Mouse (Mus musculus) limb, embryonic 12.5 days (tissue): ENCODE data around the gene Pdia3. TPM values are rescaled to one million over a fixed set of nuclear protein-coding genes. Genes with fewer than 3 reads are reported as not detected.
"Not testable (repeated sequence)": the region's sequence is repeated elsewhere in the genome, so short reads cannot be mapped to it uniquely, and the experiment has no call there.

Experiments
- ATAC-seq: fragments of 200-750 bp; cut with Nextera tagmentation; 2 replicates; pipeline ENCODE4 v1.8.0; 2017; ENCODE audit warnings: low read depth, moderate TSS enrichment; ENCODE audit not compliant: insufficient number of reproducible peaks, insufficient read depth, low FRiP score, low TSS enrichment
- H3K27ac ChIP-seq: fragments of 300-500 bp; sonication (generic); 2 replicates; pipeline ENCODE4 v1.5.1; 2016; ENCODE audit warnings: mild to moderate bottlenecking, moderate library complexity
- H3K27me3 ChIP-seq: fragments of 300-500 bp; sonication (generic); 2 replicates; pipeline ENCODE4 v1.6.1; 2016; ENCODE audit warnings: mild to moderate bottlenecking, moderate library complexity
- H3K36me3 ChIP-seq: fragments of 300-500 bp; sonication (generic); 2 replicates; pipeline ENCODE4 v1.6.1; 2016; ENCODE audit warnings: mild to moderate bottlenecking, moderate library complexity
- H3K4me1 ChIP-seq: fragments of 300-500 bp; sonication (generic); replicated peaks from 2 replicates; pipeline ENCODE4 v1.6.1; 2016
- H3K4me2 ChIP-seq: fragments of 300-500 bp; sonication (generic); 2 replicates; pipeline ENCODE4 v1.6.1; 2016; ENCODE audit warnings: mild to moderate bottlenecking, moderate library complexity
- H3K4me3 ChIP-seq: fragments of 300-500 bp; sonication (generic); replicated peaks from 2 replicates; pipeline ENCODE4 v1.5.1; 2016; ENCODE audit warnings: mild to moderate bottlenecking
- H3K9ac ChIP-seq: fragments of 300-500 bp; sonication (generic); replicated peaks from 2 replicates; pipeline ENCODE4 v1.6.1; 2016; ENCODE audit warnings: mild to moderate bottlenecking, moderate library complexity
- H3K9me3 ChIP-seq: fragments of 300-500 bp; sonication (generic); 2 replicates; pipeline ENCODE4 v1.6.1; 2016; ENCODE audit warnings: mild to moderate bottlenecking, moderate library complexity
- WGBS: fragments of 180-500 bp; shearing (Covaris S2); methylation state at CpG from one replicate; pipeline ENCODE4 v1.1.7; 2016; 5-methylcytosine and 5-hydroxymethylcytosine counted together
- polyA plus RNA-seq: library from polyadenylated mRNA; unstranded; fragments of >200 nt; fragmentation: Nextera tagmentation; extraction: Ambion mirVana; gene quantifications from 2 replicates; pipeline ENCODE4 v1.2.1, GENCODE M21; 2016

The Pdia3 gene
- polyA plus RNA-seq: 620 and 666 TPM in 2 replicates

- Histone ChIP-seq H3K36me3 (peaks cover 22% of the 10 kb centered on the region), H3K27ac (peak within 1 kb of the TSS; percentile 97), H3K9me3 (no peaks in the 10 kb centered on the region), H3K4me2 (peak within 1 kb of the TSS; percentile 74), H3K27me3 (no peaks in the 10 kb centered on the region), H3K9ac (peak within 1 kb of the TSS; percentile 97), H3K4me1 (peaks cover 24% of the 10 kb centered on the region), H3K4me3 (peak within 1 kb of the TSS; percentile 92)
- peak; percentile 99 for ATAC-seq
- WGBS: under 1% methylated on average over 68 of the region's 68 CpGs
Measured at GRCm38 (mm10) chr2:121413387-121414042, at the start of gene Pdia3, which contains the start of gene Catsper2. Gene Pdia3 (plus strand): TSS chr2:121413775. Gene Catsper2 (minus strand): TSS chr2:121413792.

DNA sequence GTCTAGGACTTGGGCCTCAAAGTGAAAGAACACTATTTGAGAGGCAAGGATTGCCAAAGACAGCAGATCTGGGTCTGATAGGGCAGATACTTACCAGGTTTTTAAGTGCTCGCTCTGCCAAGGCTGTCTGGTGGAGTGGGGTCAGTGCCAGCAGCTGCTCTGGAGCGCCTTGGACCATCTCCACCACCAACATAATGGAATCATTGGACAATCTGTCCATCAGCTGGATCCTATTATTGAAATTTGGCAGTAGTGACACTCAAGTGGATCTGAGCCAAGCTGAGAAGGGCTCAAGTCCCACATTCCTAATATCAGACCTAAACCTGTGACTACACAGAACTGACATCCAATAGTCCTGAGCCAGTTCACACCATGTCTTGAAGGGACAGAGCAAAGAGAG is 44.7 kb upstream of the Pdia3 start:
- 0 out of 2 replicates have a peak, but pooled peaks cover 4% of the 10 kb centered on the region for H3K27me3 ChIP-seq
- WGBS: 81% methylated on average over 2 of the region's 2 CpGs
- ATAC-seq: no peak
- no peak overlapping the region for H3K4me3 ChIP-seq
- no peak overlapping the region for H3K9ac ChIP-seq
- no peaks in the 10 kb centered on the region for H3K36me3 ChIP-seq
- no peaks in the 10 kb centered on the region for H3K4me1 ChIP-seq
- no peak overlapping the region for H3K27ac ChIP-seq
- H3K9me3 ChIP-seq: no peaks in the 10 kb centered on the region
- H3K4me2 ChIP-seq: no peak overlapping the region

- Histone ChIP-seq H3K4me2 (no peak overlapping the region), H3K36me3 (no peaks in the 10 kb centered on the region), H3K27me3 (peaks cover 11% of the 10 kb centered on the region; the same call in 1 of the 2 replicates), H3K27ac (no peak overlapping the region), H3K4me1 (no peaks in the 10 kb centered on the region), H3K9me3 (no peaks in the 10 kb centered on the region), H3K4me3 (no peak overlapping the region), H3K9ac (no peak overlapping the region)
- no peak for ATAC-seq
- 84% methylated on average over 5 of the region's 5 CpGs for WGBS
Measured at GRCm38 (mm10) chr2:121370921-121371320, 42.7 kb upstream of the Pdia3 start.

DNA sequence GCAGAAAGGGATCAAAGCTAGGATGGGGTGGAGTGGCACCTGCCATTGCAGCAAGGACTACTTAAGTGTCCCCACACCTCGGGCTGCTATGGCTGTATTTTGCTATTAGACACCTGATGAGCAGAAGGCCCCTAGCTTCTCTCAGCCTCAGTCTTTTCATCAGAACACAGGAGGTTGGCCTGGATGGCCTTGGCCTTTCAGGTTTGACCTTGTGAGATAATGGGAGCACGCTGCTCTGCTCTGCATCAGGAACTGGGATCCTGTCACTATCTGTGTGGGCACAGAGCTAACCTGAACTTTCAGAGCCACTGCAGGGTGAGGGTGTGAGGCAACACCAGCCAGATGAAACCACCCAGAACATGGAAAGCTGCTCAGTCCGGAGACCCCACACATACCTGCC is 41.3 kb upstream of the Pdia3 start:
- no peak overlapping the region for H3K9ac ChIP-seq
- WGBS: 86% methylated on average over 3 of the region's 3 CpGs
- H3K27me3 ChIP-seq: peaks cover 11% of the 10 kb centered on the region; the same call in 1 of the 2 replicates
- no peaks in the 10 kb centered on the region for H3K4me1 ChIP-seq
- H3K9me3 ChIP-seq: no peaks in the 10 kb centered on the region
- no peak for ATAC-seq
- no peak overlapping the region for H3K27ac ChIP-seq
- no peak overlapping the region for H3K4me3 ChIP-seq
- no peaks in the 10 kb centered on the region for H3K36me3 ChIP-seq
- H3K4me2 ChIP-seq: no peak overlapping the region

- no peaks in the 10 kb centered on the region for H3K9me3 ChIP-seq
- no peaks in the 10 kb centered on the region for H3K36me3 ChIP-seq
- H3K9ac ChIP-seq: peak overlapping the region; percentile 18; the same call in 1 of the 2 replicates
- no peak overlapping the region for H3K4me2 ChIP-seq
- no peaks in the 10 kb centered on the region for H3K4me1 ChIP-seq
- H3K27me3 ChIP-seq: peaks cover 11% of the 10 kb centered on the region; the same call in 1 of the 2 replicates
- H3K27ac ChIP-seq: no peak overlapping the region
- H3K4me3 ChIP-seq: no peak overlapping the region
- no peak for ATAC-seq
- WGBS: 47% methylated on average over 2 of the region's 2 CpGs
Measured at GRCm38 (mm10) chr2:121374766-121375165, 38.8 kb upstream of the Pdia3 start.

GRCm38 (mm10) chr2:121386961-121387575 is 26.5 kb upstream of the Pdia3 start, which contains the start of gene Strc:
Gene Strc (minus strand): TSS chr2:121387168.
- ATAC-seq, H3K9ac ChIP-seq, H3K36me3 ChIP-seq, H3K4me2 ChIP-seq, H3K4me3 ChIP-seq, H3K27ac ChIP-seq, H3K27me3 ChIP-seq, H3K9me3 ChIP-seq, H3K4me1 ChIP-seq: not testable (repeated sequence)
- WGBS: 94% methylated on average over 16 of the region's 17 CpGs

- no peak overlapping the region for H3K9ac ChIP-seq
- no peaks in the 10 kb centered on the region for H3K27me3 ChIP-seq
- ATAC-seq: no peak
- H3K4me2 ChIP-seq: no peak overlapping the region
- no peaks in the 10 kb centered on the region for H3K9me3 ChIP-seq
- H3K36me3 ChIP-seq: no peaks in the 10 kb centered on the region
- H3K4me1 ChIP-seq: 0 out of 2 replicates have a peak, but pooled peaks cover 3% of the 10 kb centered on the region
- H3K4me3 ChIP-seq: no peak overlapping the region
- WGBS: 16% methylated on average over 8 of the region's 8 CpGs
- H3K27ac ChIP-seq: no peak overlapping the region
Measured at GRCm38 (mm10) chr2:121396624-121397023, 17.0 kb upstream of the Pdia3 start.

- Histone ChIP-seq H3K27ac (no peak overlapping the region), H3K9me3 (0 out of 2 replicates have a peak, but pooled peaks cover 2% of the 10 kb centered on the region), H3K4me2 (no peak overlapping the region), H3K36me3 (no peaks in the 10 kb centered on the region), H3K9ac (no peak overlapping the region), H3K4me3 (no peak overlapping the region), H3K27me3 (no peaks in the 10 kb centered on the region), H3K4me1 (0 out of 2 replicates have a peak, but pooled peaks cover under 1% of the 10 kb centered on the region)
- ATAC-seq: no peak
Measured at GRCm38 (mm10) chr2:121403296-121403695, 10.3 kb upstream of the Pdia3 start.

DNA sequence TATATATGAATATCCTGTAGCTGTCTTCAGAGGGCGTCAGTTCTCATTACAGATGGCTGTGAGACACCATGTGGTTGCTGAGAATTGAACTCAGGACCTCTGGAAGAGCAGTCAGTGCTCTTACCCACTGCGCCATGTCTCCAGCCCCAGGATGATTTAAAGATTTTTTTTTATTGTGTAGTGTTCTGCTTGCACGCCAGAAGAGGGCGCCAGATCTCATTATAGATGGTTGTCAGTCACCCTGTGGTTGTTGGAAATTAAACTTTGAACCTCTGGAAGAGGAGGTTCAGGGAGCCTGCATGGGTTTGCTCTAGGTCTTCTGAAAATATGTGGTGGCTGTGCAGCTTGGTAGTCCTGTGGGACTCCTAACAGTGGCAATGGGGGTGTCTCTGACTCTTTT is 5.4 kb upstream of the Pdia3 start:
- no peak overlapping the region for H3K4me2 ChIP-seq
- H3K27ac ChIP-seq: no peak overlapping the region
- 0 out of 2 replicates have a peak, but pooled peaks cover 4% of the 10 kb centered on the region for H3K9me3 ChIP-seq
- H3K27me3 ChIP-seq: no peaks in the 10 kb centered on the region
- H3K9ac ChIP-seq: no peak overlapping the region
- WGBS: 30% methylated on average over 4 of the region's 4 CpGs
- H3K36me3 ChIP-seq: no peaks in the 10 kb centered on the region
- 0 out of 2 replicates have a peak, but pooled peaks cover 3% of the 10 kb centered on the region for H3K4me1 ChIP-seq
- no peak overlapping the region for H3K4me3 ChIP-seq
- no peak for ATAC-seq

GRCm38 (mm10) chr2:121412843-121413386 is 660 bp upstream of the Pdia3 start:
- Histone ChIP-seq H3K27ac (peak overlapping the region; percentile 97), H3K9me3 (0 out of 2 replicates have a peak, but pooled peaks cover 4% of the 10 kb centered on the region), H3K4me3 (peak overlapping the region; percentile 92), H3K4me1 (peaks cover 24% of the 10 kb centered on the region), H3K27me3 (no peaks in the 10 kb centered on the region), H3K36me3 (peaks cover 16% of the 10 kb centered on the region), H3K9ac (peak overlapping the region; percentile 97), H3K4me2 (peak overlapping the region; percentile 65)
- 12% methylated on average over 4 of the region's 4 CpGs for WGBS
- peak; percentile 1 for ATAC-seq

- no peaks in the 10 kb centered on the region for H3K9me3 ChIP-seq
- H3K27ac ChIP-seq: peak overlapping the region; percentile 97
- peak overlapping the region; percentile 74 for H3K4me2 ChIP-seq
- under 1% methylated on average over 32 of the region's 32 CpGs for WGBS
- H3K4me1 ChIP-seq: peaks cover 24% of the 10 kb centered on the region
- peak; percentile 17 for ATAC-seq
- H3K36me3 ChIP-seq: peaks cover 28% of the 10 kb centered on the region
- peak overlapping the region; percentile 92 for H3K4me3 ChIP-seq
- peak overlapping the region; percentile 97 for H3K9ac ChIP-seq
- H3K27me3 ChIP-seq: no peaks in the 10 kb centered on the region
Measured at GRCm38 (mm10) chr2:121414139-121414685, 637 bp downstream of the Pdia3 start.
